14 mouse cellular contexts compared by ENCODE assay signal in genomic region chr4:51679097-51679496, GRCm38 (mm10).
"Had no signal": no experiment of that assay in that cellular context is flagged by ENCODE, and none has a peak within 500 bp of the region (broad histone marks: within the 10 kb centered on the region; RNA-seq: fewer than 3 reads in every experiment).

No protein-coding gene starts in this region.

- H3K9me3 ChIP-seq: limb, embryonic 13.5 days had no signal

- H3K9ac ChIP-seq: limb, embryonic 13.5 days; liver, embryonic 14.5 days had no signal

- H3K27ac ChIP-seq: kidney, postnatal 0 days; limb, embryonic 13.5 days; liver, embryonic 14.5 days had no signal

- H3K4me3 ChIP-seq: limb, embryonic 13.5 days had no signal

- H3K27me3 ChIP-seq: limb, embryonic 13.5 days had no signal

- DNase-seq: kidney, adult 11 months; kidney, adult 9 months; kidney, postnatal 36 days; left cerebral cortex, postnatal 4 days; lung, adult 18-20 months; lung, postnatal 4 days; right cerebral cortex, postnatal 14 days; thymus, postnatal 4 days had no signal

- H3K4me2 ChIP-seq: limb, embryonic 13.5 days; midbrain, embryonic 11.5 days had no signal

- ATAC-seq: lung, postnatal 0 days; midbrain, embryonic 16.5 days had no signal

- H3K4me1 ChIP-seq: limb, embryonic 13.5 days had no signal

- H3K36me3 ChIP-seq: limb, embryonic 13.5 days had no signal
